Mouse (Mus musculus) thymus, postnatal 14 days (tissue): ENCODE results near the gene Smim5.

Experiments
- DNase-seq: peaks from one replicate; pipeline ENCODE4 v3.0.0; 2021

Smim5 gene

DNA sequence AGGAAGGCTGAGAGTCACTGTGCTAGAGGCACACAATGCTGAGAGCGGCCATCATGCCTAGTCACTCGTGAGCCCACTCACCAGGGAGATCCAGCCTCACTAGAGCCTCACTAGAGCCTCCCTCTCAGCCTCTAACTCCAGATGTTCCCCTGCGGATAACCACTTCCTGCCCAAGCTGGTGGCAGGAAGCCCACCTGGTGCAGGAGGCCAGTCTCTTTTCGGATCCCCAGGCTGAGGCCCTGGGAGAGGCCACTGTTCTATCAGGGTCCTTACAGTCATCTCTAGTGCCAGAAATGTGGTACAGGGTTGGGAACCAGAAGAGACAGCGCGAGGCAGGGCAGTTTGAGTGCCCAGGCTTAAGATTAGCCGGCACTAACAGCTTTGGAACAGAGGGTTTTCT lies 1.3 kb upstream of the Smim5 start:
- DNase-seq, result peak; percentile 81

- DNase-seq, result peak; percentile 86
Observed at GRCm38 (mm10) chr11:115898886-115899285, 880 bp upstream of the Smim5 start.

DNA sequence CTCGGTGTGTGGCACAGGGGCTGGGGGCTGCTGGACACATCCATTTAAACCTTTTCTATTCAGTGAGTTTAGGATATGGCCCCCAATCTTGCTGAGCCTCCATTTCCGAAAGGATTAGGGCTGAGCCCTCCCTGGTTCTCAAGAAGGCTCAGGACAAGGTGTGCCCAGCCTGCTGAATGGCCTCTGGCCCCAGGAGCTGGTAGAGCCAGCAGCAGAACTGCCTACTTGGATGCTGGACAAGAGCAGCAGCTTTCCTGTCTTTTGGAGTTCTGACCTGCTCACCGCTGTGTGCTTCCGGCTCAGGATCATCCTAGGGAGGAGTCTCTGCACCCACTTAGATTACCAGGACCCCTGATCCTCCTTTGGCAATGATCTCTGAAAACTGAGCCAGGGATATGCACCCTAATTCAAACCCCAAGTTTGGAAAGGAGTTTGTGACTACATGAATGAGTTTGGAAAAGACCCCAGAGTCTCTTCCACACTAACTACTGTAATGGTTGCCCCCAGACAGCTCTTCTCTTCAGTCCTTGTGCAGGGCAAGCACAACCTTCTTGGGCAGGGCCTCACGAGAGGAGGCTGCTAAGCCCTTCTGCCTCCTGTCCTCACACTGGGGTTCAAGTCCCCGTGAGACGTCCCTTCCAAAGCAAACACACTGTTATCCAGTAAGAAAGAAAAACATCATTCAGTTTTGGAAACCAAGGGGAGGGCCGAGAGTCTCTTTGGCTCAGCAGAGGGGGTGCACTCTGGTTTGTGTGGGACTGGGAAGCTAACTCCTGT lies 983 bp downstream of the Smim5 start:
- no peak for DNase-seq

- DNase-seq, result peak; percentile 65
Observed at GRCm38 (mm10) chr11:115901338-115902161, 1.8 kb downstream of the Smim5 start.

- no peak for DNase-seq
Observed at GRCm38 (mm10) chr11:115902177-115902576, 2.4 kb downstream of the Smim5 start.

- DNase-seq, result peak; percentile 26
Observed at GRCm38 (mm10) chr11:115902831-115903230, 3.1 kb downstream of the Smim5 start.

- no peak for DNase-seq
Observed at GRCm38 (mm10) chr11:115903384-115904230, 3.8 kb downstream of the Smim5 start.

- peak; percentile 61 for DNase-seq
Observed at GRCm38 (mm10) chr11:115904231-115904955, 4.6 kb downstream of the Smim5 start.

- peak; percentile 46 for DNase-seq
Observed at GRCm38 (mm10) chr11:115904956-115905790, 5.4 kb downstream of the Smim5 start.

DNA sequence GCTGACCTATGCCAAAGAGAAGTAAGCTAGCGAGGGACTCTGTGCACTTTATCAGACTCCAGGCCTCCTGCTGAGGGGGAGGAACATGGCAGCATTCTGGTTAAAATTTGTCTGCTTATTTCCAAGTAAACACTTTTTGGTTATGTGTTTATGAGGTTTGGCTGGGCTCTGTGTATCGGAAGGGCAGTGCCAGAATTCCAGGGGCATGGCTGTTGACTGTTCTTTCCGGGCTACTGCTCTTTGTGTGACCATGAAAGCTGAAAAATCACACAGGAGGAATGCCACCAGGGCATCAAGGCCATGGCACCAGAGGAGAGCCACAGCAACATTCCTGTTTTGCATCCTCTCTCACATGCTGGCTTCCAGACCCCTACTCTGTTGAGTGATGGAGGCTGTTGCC lies 6.3 kb downstream of the Smim5 start:
- no peak for DNase-seq

DNA sequence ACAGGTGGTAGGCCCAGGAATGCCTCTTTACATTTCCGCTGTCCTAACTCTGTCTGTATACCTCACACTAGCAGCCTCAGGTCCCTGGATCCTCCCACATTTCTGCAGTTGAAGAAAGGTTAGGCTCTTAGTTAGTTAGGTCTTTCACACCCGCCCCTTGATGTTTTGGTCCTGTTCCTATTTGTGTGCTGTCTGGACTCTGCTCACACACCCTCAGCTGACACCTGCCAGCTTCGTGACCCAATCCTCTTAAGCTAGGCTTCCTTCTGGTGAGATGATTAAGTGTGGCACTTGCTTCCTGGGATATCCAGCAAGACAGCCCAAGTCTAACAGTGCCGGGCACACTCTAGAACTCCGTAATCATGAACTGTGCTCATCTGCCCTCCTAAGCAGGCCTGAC lies 6.8 kb downstream of the Smim5 start:
- no peak for DNase-seq

- peak; percentile 65 for DNase-seq
Observed at GRCm38 (mm10) chr11:115911134-115911561, 11.4 kb downstream of the Smim5 start.

DNA sequence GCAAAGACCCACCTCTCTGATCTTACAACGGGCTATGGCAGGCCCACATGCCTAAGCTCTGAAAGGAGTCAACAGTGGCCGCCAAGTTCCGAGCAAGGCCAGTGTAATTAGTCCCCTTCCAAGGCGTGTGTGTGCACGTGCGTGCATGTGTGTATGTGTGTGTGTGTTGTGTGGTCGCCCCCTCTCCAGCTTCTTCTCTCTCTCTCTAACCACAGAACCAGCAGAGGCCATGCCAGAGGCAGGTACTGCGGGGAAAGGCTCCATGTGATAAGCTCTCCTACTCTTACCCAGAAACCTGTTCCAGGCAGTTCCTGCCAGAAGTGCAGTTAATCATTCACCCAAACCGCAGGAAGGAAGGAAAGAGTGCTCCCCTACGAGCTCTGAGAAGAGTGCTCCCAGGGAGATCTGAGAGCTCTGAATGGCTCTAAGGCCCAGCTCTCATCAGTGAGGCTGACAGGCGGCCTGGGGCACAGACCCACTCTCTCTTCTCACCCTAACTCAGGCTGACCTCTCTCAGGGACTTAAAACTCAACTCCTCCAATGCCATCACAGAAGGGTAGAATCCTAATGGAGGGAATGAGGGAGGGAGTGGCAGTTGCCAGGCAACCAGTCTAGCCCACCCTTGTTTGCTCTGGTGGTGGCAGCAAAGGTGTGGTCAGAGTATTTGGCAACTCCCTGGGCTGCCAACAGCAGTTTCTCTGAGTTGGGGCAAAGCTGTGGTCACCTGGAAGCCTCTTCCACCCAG lies 12.0 kb downstream of the Smim5 start, which contains the start of gene Smim6:
Gene Smim6 (plus strand): TSS at position 386 of the 745 bp plus-strand sequence.
- peak; percentile 40 for DNase-seq

GRCm38 (mm10) chr11:115916579-115916978 lies 16.8 kb downstream of the Smim5 start:
- DNase-seq, result no peak

GRCm38 (mm10) chr11:115918637-115919036 lies 18.9 kb downstream of the Smim5 start:
- no peak for DNase-seq

DNA sequence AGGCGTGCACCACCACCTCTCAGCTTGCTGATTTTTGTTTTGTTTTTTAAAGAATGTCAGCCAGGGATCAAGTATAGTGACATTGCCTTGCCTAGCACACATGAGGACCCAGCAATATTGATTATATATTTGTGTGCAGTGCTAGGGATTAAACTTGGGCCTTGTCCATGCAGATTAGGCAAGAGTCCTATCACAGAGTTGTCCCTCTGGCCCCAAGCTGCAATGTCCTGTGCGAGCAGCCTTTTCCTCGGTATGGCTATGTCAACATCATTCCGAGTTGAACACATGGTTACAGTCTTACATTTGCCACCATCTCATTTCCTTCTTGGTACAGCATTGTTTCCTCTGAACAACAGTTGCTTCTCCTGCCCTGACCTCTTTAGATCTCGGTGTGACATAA lies 19.3 kb downstream of the Smim5 start:
- DNase-seq, result no peak

DNA sequence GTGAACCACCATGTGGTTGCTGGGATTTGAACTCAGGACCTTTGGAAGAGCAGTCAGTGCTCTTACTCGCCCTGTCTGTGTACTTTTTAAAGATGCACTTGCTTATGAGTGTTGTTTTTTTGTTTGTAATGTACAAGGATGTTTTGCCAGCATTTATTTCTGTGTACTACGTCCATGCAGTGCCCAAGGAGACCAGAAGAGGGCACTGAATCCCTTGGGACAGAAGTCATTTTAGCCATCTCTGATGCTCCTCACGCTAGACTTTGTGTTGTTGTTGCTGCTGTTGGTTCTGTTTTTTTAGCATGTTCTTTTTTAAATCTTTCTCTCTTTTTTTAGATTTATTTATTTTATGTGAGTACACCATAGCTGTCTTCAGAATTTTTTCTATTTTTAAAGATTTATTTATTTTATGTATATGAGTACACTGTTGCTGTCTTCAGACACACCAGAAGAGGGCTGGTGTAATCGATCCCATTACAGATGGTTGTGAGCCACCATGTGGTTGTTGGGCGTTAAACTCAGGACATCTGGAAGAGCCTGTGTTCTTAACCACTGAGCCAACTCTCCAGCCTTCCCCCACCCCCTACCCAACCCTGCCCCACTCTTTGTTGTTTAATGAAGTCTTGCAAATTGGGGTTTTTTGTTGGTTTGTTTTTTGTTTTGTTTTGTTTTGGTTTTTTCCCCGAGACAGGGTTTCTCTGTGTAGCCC lies 20.5 kb downstream of the Smim5 start:
- peak; percentile 70 for DNase-seq

DNA sequence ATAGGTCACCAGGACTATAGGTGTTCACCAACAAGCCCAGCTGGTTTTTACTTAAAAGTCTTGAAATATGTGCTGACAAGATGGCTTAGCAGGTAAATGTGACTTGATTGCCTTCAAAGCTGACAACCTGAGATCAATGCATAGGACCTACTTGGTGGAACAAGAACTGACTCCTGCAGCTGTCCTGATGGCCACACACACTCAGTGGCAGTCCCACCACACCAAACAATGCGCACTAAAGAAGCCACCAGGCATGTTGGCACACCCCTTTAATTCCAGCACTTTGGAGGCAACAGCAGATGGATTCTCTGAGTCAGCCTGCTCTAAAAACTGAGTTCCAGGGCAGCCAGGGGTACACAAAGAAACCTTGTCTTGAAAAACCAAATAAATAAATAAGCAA lies 22.2 kb downstream of the Smim5 start:
- no peak for DNase-seq

- no peak for DNase-seq
Observed at GRCm38 (mm10) chr11:115929031-115929430, 29.3 kb downstream of the Smim5 start.

GRCm38 (mm10) chr11:115929818-115930217 lies 30.1 kb downstream of the Smim5 start:
- no peak for DNase-seq
